Mouse (Mus musculus): ENCODE results near the gene Col11a2.
"Not testable (repeated sequence)": the region's sequence is repeated elsewhere in the genome, so short reads cannot be mapped to it uniquely, and the experiment has no call there.

Col11a2 gene

GRCm38 (mm10) chr17:34038878-34039561, at the start of gene Col11a2:
TSS of gene Col11a2 (plus strand) at chr17:34039437.
- DNase-seq: no peak

GRCm38 (mm10) chr17:33991788-33992664, 47.2 kb upstream of the Col11a2 start:
- peak; percentile 62 for DNase-seq

- DNase-seq: no peak
These were observed 44.3 kb upstream of the Col11a2 start for GRCm38 (mm10) chr17:33994959-33995358.

GRCm38 (mm10) chr17:33995651-33996050, 43.6 kb upstream of the Col11a2 start:
- DNase-seq: no peak

GRCm38 (mm10) chr17:33997025-33997424, 42.2 kb upstream of the Col11a2 start:
- DNase-seq: not testable (repeated sequence)

GRCm38 (mm10) chr17:33998697-33999096, 40.5 kb upstream of the Col11a2 start:
- DNase-seq: not testable (repeated sequence)

GRCm38 (mm10) chr17:33999341-34000149, 39.7 kb upstream of the Col11a2 start:
- DNase-seq: peak; percentile 26

GRCm38 (mm10) chr17:34000150-34000537, 39.1 kb upstream of the Col11a2 start, which contains the start of gene H2-K1:
TSS of gene H2-K1 (minus strand) at chr17:34000347.
- peak; percentile 81 for DNase-seq

- DNase-seq: not testable (repeated sequence)
These were observed 38.4 kb upstream of the Col11a2 start for GRCm38 (mm10) chr17:34000796-34001195.

GRCm38 (mm10) chr17:34003426-34003825, 35.8 kb upstream of the Col11a2 start:
- peak; percentile 74 for DNase-seq

- DNase-seq: no peak
These were observed 32.7 kb upstream of the Col11a2 start for GRCm38 (mm10) chr17:34006570-34006969.

- no peak for DNase-seq
These were observed 29.1 kb upstream of the Col11a2 start for GRCm38 (mm10) chr17:34010156-34010555.

GRCm38 (mm10) chr17:34013436-34013835, 25.8 kb upstream of the Col11a2 start:
- no peak for DNase-seq

- DNase-seq: no peak
These were observed 17.5 kb upstream of the Col11a2 start for GRCm38 (mm10) chr17:34021539-34022413.

GRCm38 (mm10) chr17:34022414-34022783, 16.8 kb upstream of the Col11a2 start:
- no peak for DNase-seq

GRCm38 (mm10) chr17:34022987-34023386, 16.2 kb upstream of the Col11a2 start:
- no peak for DNase-seq

- no peak for DNase-seq
These were observed 15.6 kb upstream of the Col11a2 start for GRCm38 (mm10) chr17:34023678-34024077.

- peak; percentile 93 for DNase-seq
These were observed 14.9 kb upstream of the Col11a2 start, which contains the start of gene Ring1 for GRCm38 (mm10) chr17:34024317-34024821. TSS of gene Ring1 (minus strand) at chr17:34024680.

GRCm38 (mm10) chr17:34024861-34025755, 14.1 kb upstream of the Col11a2 start:
- DNase-seq: no peak

GRCm38 (mm10) chr17:34025756-34026151, 13.5 kb upstream of the Col11a2 start:
- no peak for DNase-seq

GRCm38 (mm10) chr17:34026221-34026620, 13.0 kb upstream of the Col11a2 start:
- DNase-seq: no peak

Measured in thymus, postnatal 14 days (tissue).